Mouse (Mus musculus) intestine, postnatal 0 days (tissue): ENCODE results near the gene Arhgap31. TPM values are rescaled to one million over a fixed set of nuclear protein-coding genes. Genes with fewer than 3 reads are reported as not detected.

Experiments
- ATAC-seq: fragments of 200-750 bp; cut with Nextera tagmentation; 2 replicates; pipeline ENCODE4 v1.8.0; 2017; ENCODE audit warnings: mild to moderate bottlenecking, moderate TSS enrichment, moderate library complexity
- H3K27ac ChIP-seq: fragments of 300-500 bp; sonication (generic); 2 replicates; pipeline ENCODE4 v1.5.1; 2014; ENCODE audit warnings: mild to moderate bottlenecking, low read depth, low read length, moderate library complexity
- H3K27me3 ChIP-seq: fragments of 300-500 bp; sonication (generic); replicated peaks from 2 replicates; pipeline ENCODE4 v1.6.1; 2014; ENCODE audit warnings: low read length, mixed read lengths; ENCODE audit not compliant: control insufficient read depth, insufficient read depth
- H3K36me3 ChIP-seq: fragments of 300-500 bp; sonication (generic); 2 replicates; pipeline ENCODE4 v1.6.1; 2014; ENCODE audit warnings: mild to moderate bottlenecking, moderate library complexity; ENCODE audit not compliant: control insufficient read depth, insufficient read depth
- H3K4me1 ChIP-seq: fragments of 300-500 bp; sonication (generic); replicated peaks from 2 replicates; pipeline ENCODE4 v1.6.1; 2014; ENCODE audit warnings: antibody characterized with exemption, low read length, mixed read lengths; ENCODE audit not compliant: control insufficient read depth, insufficient read depth
- H3K4me2 ChIP-seq: fragments of 300-500 bp; sonication (generic); replicated peaks from 2 replicates; pipeline ENCODE4 v1.6.1; 2014; ENCODE audit warnings: low read depth, mild to moderate bottlenecking, moderate library complexity
- H3K4me3 ChIP-seq: fragments of 300-500 bp; sonication (generic); 2 replicates; pipeline ENCODE4 v1.5.1; 2014; ENCODE audit warnings: low read depth, low read length
- H3K9ac ChIP-seq: fragments of 300-500 bp; sonication (generic); 2 replicates; pipeline ENCODE4 v1.6.1; 2014; ENCODE audit warnings: mild to moderate bottlenecking, low read depth, low read length
- H3K9me3 ChIP-seq: fragments of 300-500 bp; sonication (generic); 2 replicates; pipeline ENCODE4 v1.6.1; 2016; ENCODE audit warnings: mixed run types; ENCODE audit not compliant: control insufficient read depth
- CTCF ChIP-seq: sonication (generic); IDR thresholded peaks from 2 replicates; pipeline ENCODE4 v1.5.1; 2016; ENCODE audit warnings: low read depth, mild to moderate bottlenecking, control low read depth, antibody characterized with exemption, moderate library complexity
- WGBS: fragments of 180-500 bp; shearing (Covaris S2); extraction: QIAGEN DNeasy Blood & Tissue Kit; methylation state at CpG from one replicate; pipeline ENCODE4 v1.1.7; 2014; 5-methylcytosine and 5-hydroxymethylcytosine counted together
- polyA plus RNA-seq: library from polyadenylated mRNA; unstranded; fragments of >200 nt; fragmentation: Nextera tagmentation; extraction: Ambion mirVana; gene quantifications from 2 replicates; pipeline ENCODE4 v1.2.1, GENCODE M21; 2015

The Arhgap31 gene
- polyA plus RNA-seq, 1 experiment from 2014 or later: 2.8 TPM

DNA sequence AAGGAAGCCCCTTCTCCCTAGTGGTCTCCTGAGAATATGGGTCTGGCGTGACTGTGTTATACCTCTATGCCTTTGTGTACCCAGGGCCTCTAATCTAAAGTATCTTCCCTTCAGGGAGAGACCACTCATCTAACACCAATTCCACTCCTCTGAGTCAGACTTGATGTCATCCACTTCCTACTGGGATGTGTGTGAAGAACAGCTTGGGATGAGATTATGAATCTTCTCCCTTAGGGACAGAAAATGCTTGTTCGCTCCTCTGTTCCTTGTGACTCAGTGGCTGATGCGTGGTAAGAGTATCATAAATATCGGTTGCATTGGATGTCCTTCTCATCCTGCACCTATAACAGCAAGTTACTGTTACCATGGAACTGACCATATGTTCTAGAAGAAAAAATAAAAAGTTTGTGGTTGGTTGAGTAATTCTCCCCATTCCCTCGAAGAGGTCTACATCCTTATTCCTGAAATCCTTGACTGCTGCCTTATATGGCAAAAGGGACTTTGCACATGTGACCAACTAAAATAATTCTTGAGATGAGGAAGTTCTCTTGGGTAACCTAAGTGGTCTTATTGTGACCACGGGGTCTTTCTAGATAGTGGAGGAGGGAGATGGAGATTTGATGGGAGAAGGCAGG is 18.1 kb downstream of the Arhgap31 start:
- Histone ChIP-seq H3K4me1 (no peaks in the 10 kb centered on the region), H3K27me3 (no peaks in the 10 kb centered on the region), H3K9me3 (no peaks in the 10 kb centered on the region), H3K9ac (no peak overlapping the region), H3K4me2 (no peak overlapping the region), H3K36me3 (no peaks in the 10 kb centered on the region), H3K4me3 (no peak overlapping the region), H3K27ac (no peak overlapping the region)
- no peak for ATAC-seq
- no peak for TF ChIP-seq CTCF
- 86% methylated on average over 6 of the region's 6 CpGs for WGBS

DNA sequence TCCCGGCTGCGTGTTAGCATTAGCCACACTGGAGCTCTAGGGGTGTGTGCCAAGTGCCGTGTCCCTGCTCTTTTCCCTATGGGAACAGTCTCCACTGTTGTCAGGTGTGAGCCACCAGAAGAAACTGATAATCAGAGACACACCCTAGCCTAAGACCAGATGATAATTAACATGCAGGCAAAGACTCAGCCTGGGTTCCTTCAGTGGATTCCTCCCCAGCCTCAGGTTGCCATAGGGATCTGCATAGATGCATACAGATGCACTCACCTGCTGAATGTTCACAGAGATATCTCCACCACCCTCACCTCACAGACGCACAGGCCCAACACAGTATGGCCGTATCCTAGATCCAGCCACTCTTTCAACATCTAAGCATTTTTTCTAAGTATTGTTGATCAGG is 22.6 kb downstream of the Arhgap31 start:
- H3K9me3 ChIP-seq: no peaks in the 10 kb centered on the region
- H3K36me3 ChIP-seq: no peaks in the 10 kb centered on the region
- no peak for TF ChIP-seq CTCF
- H3K4me2 ChIP-seq: no peak overlapping the region
- no peaks in the 10 kb centered on the region for H3K4me1 ChIP-seq
- no peak overlapping the region for H3K27ac ChIP-seq
- no peak for ATAC-seq
- H3K27me3 ChIP-seq: no peaks in the 10 kb centered on the region
- H3K9ac ChIP-seq: no peak overlapping the region
- H3K4me3 ChIP-seq: no peak overlapping the region
- WGBS: 69% methylated on average over 5 of the region's 5 CpGs

- H3K9ac ChIP-seq: no peak overlapping the region
Measured at GRCm38 (mm10) chr16:38689786-38690185, 23.3 kb downstream of the Arhgap31 start.

DNA sequence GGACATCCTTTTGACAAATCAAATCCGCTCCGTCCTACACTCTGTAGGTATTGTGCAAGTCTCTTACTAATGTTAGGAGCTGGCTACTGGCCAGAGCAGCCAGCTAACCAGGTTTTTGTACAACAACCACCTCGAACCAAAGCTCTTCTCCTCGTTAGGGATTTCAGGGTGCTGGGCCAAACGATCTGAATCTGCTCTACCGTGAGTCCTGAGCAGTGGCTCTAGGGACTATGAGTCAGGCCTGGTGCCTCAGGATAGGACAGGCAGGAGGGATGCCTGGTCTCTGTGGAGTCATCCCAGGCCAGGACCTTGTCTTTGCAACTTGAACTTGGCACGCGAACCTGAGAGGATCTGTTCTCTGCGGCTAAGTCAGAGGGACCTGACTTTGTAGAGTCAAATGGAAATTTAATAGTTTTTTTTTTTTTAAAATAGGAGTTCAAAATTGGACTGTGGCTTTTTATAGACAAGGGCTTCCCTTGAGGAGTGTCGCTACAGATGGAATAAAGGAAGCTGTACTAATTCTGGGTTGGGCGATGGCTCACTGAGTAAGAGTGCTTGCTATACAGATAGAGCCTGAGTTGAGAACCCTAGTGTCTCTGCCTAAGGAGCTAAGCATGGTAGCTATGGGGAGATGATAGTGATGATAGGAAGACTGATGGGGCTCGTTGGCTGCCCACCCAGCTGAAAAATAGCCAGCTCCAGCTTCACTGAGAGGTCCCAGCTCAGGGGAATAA is 24.4 kb downstream of the Arhgap31 start:
- H3K27me3 ChIP-seq: no peaks in the 10 kb centered on the region
- H3K27ac ChIP-seq: no peak overlapping the region
- 85% methylated on average over 12 of the region's 12 CpGs for WGBS
- H3K4me1 ChIP-seq: no peaks in the 10 kb centered on the region
- no peak overlapping the region for H3K9ac ChIP-seq
- no peak overlapping the region for H3K4me2 ChIP-seq
- TF ChIP-seq CTCF: no peak
- H3K9me3 ChIP-seq: no peaks in the 10 kb centered on the region
- no peaks in the 10 kb centered on the region for H3K36me3 ChIP-seq
- no peak for ATAC-seq
- H3K4me3 ChIP-seq: no peak overlapping the region

More at GRCm38 (mm10) chr16:38689786-38690185, 23.3 kb downstream of the Arhgap31 start:
- ATAC-seq: no peak
- WGBS: 76% methylated on average over 10 of the region's 10 CpGs
- no peak overlapping the region for H3K4me3 ChIP-seq
- H3K4me1 ChIP-seq: no peaks in the 10 kb centered on the region
- TF ChIP-seq CTCF: no peak
- no peak overlapping the region for H3K27ac ChIP-seq
- H3K9me3 ChIP-seq: no peaks in the 10 kb centered on the region
- no peak overlapping the region for H3K4me2 ChIP-seq
- H3K36me3 ChIP-seq: no peaks in the 10 kb centered on the region
- H3K27me3 ChIP-seq: no peaks in the 10 kb centered on the region

DNA sequence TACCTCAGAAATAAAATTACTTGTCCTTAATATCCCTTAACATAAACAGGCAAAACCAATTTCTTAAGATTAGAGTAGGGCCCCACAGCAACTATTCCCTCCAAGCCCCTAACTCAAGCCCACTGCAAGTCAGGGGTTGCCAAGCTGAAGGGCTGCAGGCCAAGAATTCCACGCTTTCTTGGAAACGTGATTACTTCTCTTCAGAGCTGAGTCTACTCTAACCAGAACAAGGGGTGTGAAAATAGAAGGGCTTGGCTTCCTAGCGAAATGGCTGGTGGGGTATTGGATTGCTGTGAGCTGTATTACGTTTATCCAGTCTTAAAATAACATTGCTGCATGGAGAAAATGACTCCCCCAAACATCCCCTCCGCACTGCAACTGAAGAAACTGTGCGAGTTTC is 25.4 kb downstream of the Arhgap31 start:
- no peaks in the 10 kb centered on the region for H3K4me1 ChIP-seq

DNA sequence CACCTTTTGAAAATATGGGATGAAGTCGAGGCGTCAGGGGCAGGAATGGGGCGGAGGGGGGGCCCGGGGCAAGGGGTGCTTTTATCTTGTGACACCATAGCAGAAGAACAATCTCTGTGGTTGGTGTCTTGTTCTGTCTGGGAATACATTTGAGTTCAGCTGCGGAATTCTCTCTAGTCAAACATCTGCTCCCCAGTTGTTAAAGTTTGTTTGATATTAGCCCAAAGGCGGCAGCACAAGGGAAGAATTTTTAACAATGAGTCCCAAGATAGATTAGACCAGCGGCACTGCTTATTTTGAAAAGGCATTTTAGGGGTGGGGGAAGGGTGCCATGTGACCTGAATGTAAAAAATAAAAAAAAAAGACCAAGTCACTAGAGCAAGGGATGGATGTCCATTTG is 30.0 kb downstream of the Arhgap31 start:
- WGBS: 45% methylated on average over 7 of the region's 7 CpGs
- Histone ChIP-seq H3K4me3 (no peak overlapping the region), H3K27ac (no peak overlapping the region), H3K9ac (no peak overlapping the region), H3K27me3 (no peaks in the 10 kb centered on the region), H3K9me3 (no peaks in the 10 kb centered on the region), H3K4me2 (no peak overlapping the region), H3K36me3 (no peaks in the 10 kb centered on the region), H3K4me1 (no peaks in the 10 kb centered on the region)
- ATAC-seq: no peak
- no peak for TF ChIP-seq CTCF

More for the DNA sequence above, 25.4 kb downstream of the Arhgap31 start:
- no peak overlapping the region for H3K4me3 ChIP-seq
- no peak overlapping the region for H3K4me2 ChIP-seq
- TF ChIP-seq CTCF: no peak
- WGBS: 61% methylated on average over 6 of the region's 6 CpGs
- H3K36me3 ChIP-seq: no peaks in the 10 kb centered on the region
- H3K9me3 ChIP-seq: no peaks in the 10 kb centered on the region
- H3K27ac ChIP-seq: no peak overlapping the region
- H3K9ac ChIP-seq: no peak overlapping the region
- ATAC-seq: no peak
- H3K27me3 ChIP-seq: no peaks in the 10 kb centered on the region
